Mouse (Mus musculus): ENCODE results near the gene Gm49320. TPM values are rescaled to one million over a fixed set of nuclear protein-coding genes. Genes with fewer than 3 reads are reported as not detected.

Gm49320 gene
- polyA plus RNA-seq, 1 experiment from 2014 or later = 1.4 TPM

GRCm38 (mm10) chr8:4216791-4217621, 21.7 kb upstream of the Gm49320 start, which contains the start of gene Prr36:
TSS of gene Prr36 (minus strand) at chr8:4217459.
- DNase-seq (ENCODE audit: low spot score) (peak; percentile 82), ATAC-seq (replicated peaks; ENCODE audit: low FRiP score, low TSS enrichment, low read depth) (peak; percentile 65)
- Histone ChIP-seq H3K27ac (ENCODE audit: low read depth) (no peak within 1 kb of the TSS), H3K36me3 (ENCODE audit: control insufficient read depth, insufficient read depth, low read length) (no peaks in the 10 kb centered on the region), H3K27me3 (replicated peaks; ENCODE audit: control insufficient read depth, insufficient read depth, low read length) (peaks cover 40% of the 10 kb centered on the region), H3K4me1 (replicated peaks; ENCODE audit: control insufficient read depth, insufficient read depth, low read length) (peaks cover 10% of the 10 kb centered on the region; the same call in 1 of the 2 replicates), H3K9ac (ENCODE audit: low read length) (peak within 1 kb of the TSS; percentile 43), H3K4me2 (ENCODE audit: low read length) (peak within 1 kb of the TSS; percentile 63), H3K4me3 (ENCODE audit: low read depth, low read length) (peak within 1 kb of the TSS; percentile 37), H3K9me3 (ENCODE audit: control insufficient read depth, low read length) (no peaks in the 10 kb centered on the region)
- WGBS = 1% methylated on average over 44 of the region's 44 CpGs

GRCm38 (mm10) chr8:4219617-4220016, 19.0 kb upstream of the Gm49320 start:
- 87% methylated on average over 3 of the region's 3 CpGs for WGBS
- no peak overlapping the region for H3K27ac ChIP-seq (ENCODE audit: low read depth)
- ATAC-seq (replicated peaks; ENCODE audit: low FRiP score, low TSS enrichment, low read depth) = no peak

GRCm38 (mm10) chr8:4222059-4222458, 16.6 kb upstream of the Gm49320 start:
- no peak for ATAC-seq (replicated peaks; ENCODE audit: low FRiP score, low TSS enrichment, low read depth)

More at GRCm38 (mm10) chr8:4219617-4220016, 19.0 kb upstream of the Gm49320 start:
- Histone ChIP-seq H3K4me1 (replicated peaks; ENCODE audit: control insufficient read depth, insufficient read depth, low read length) (peaks cover 4% of the 10 kb centered on the region; the same call in 1 of the 2 replicates), H3K27me3 (replicated peaks; ENCODE audit: control insufficient read depth, insufficient read depth, low read length) (peaks cover 37% of the 10 kb centered on the region), H3K9me3 (ENCODE audit: control insufficient read depth, low read length) (no peaks in the 10 kb centered on the region), H3K9ac (ENCODE audit: low read length) (no peak overlapping the region), H3K36me3 (ENCODE audit: control insufficient read depth, insufficient read depth, low read length) (no peaks in the 10 kb centered on the region), H3K4me3 (ENCODE audit: low read depth, low read length) (no peak overlapping the region), H3K4me2 (ENCODE audit: low read length) (no peak overlapping the region)
- DNase-seq (ENCODE audit: low spot score) = no peak

GRCm38 (mm10) chr8:4226323-4226722, 12.3 kb upstream of the Gm49320 start:
- WGBS = 20% methylated on average over 4 of the region's 4 CpGs
- Histone ChIP-seq H3K27me3 (replicated peaks; ENCODE audit: control insufficient read depth, insufficient read depth, low read length) (no peaks in the 10 kb centered on the region), H3K4me2 (ENCODE audit: low read length) (peak overlapping the region; percentile 60), H3K27ac (ENCODE audit: low read depth) (no peak overlapping the region), H3K9ac (ENCODE audit: low read length) (no peak overlapping the region), H3K4me3 (ENCODE audit: low read depth, low read length) (peak overlapping the region; percentile 24; the same call in 1 of the 2 replicates), H3K4me1 (replicated peaks; ENCODE audit: control insufficient read depth, insufficient read depth, low read length) (no peaks in the 10 kb centered on the region), H3K9me3 (ENCODE audit: control insufficient read depth, low read length) (no peaks in the 10 kb centered on the region), H3K36me3 (ENCODE audit: control insufficient read depth, insufficient read depth, low read length) (no peaks in the 10 kb centered on the region)
- DNase-seq (ENCODE audit: low spot score) (no peak), ATAC-seq (replicated peaks; ENCODE audit: low FRiP score, low TSS enrichment, low read depth) (0 out of 2 replicates have a peak, but pooled peaks have one; percentile 16)

More at GRCm38 (mm10) chr8:4222059-4222458, 16.6 kb upstream of the Gm49320 start:
- H3K9ac ChIP-seq (ENCODE audit: low read length) = no peak overlapping the region
- DNase-seq (ENCODE audit: low spot score) = no peak
- H3K36me3 ChIP-seq (ENCODE audit: control insufficient read depth, insufficient read depth, low read length) = no peaks in the 10 kb centered on the region
- no peak overlapping the region for H3K27ac ChIP-seq (ENCODE audit: low read depth)
- no peaks in the 10 kb centered on the region for H3K9me3 ChIP-seq (ENCODE audit: control insufficient read depth, low read length)
- no peak overlapping the region for H3K4me3 ChIP-seq (ENCODE audit: low read depth, low read length)
- no peaks in the 10 kb centered on the region for H3K4me1 ChIP-seq (replicated peaks; ENCODE audit: control insufficient read depth, insufficient read depth, low read length)
- H3K4me2 ChIP-seq (ENCODE audit: low read length) = no peak overlapping the region
- H3K27me3 ChIP-seq (replicated peaks; ENCODE audit: control insufficient read depth, insufficient read depth, low read length) = peaks cover 15% of the 10 kb centered on the region

GRCm38 (mm10) chr8:4226739-4227347, 11.8 kb upstream of the Gm49320 start, which contains the start of gene Lrrc8e:
TSS of gene Lrrc8e (plus strand) at chr8:4226827.
- peak within 1 kb of the TSS; percentile 24 for H3K4me3 ChIP-seq (ENCODE audit: low read depth, low read length)
- no peak within 1 kb of the TSS for H3K27ac ChIP-seq (ENCODE audit: low read depth)
- no peaks in the 10 kb centered on the region for H3K36me3 ChIP-seq (ENCODE audit: control insufficient read depth, insufficient read depth, low read length)
- 6% methylated on average over 33 of the region's 33 CpGs for WGBS
- no peaks in the 10 kb centered on the region for H3K4me1 ChIP-seq (replicated peaks; ENCODE audit: control insufficient read depth, insufficient read depth, low read length)
- DNase-seq (ENCODE audit: low spot score) (no peak), ATAC-seq (replicated peaks; ENCODE audit: low FRiP score, low TSS enrichment, low read depth) (peak; percentile 82)
- no peaks in the 10 kb centered on the region for H3K9me3 ChIP-seq (ENCODE audit: control insufficient read depth, low read length)
- H3K4me2 ChIP-seq (ENCODE audit: low read length) = peak within 1 kb of the TSS; percentile 60
- peak within 1 kb of the TSS; percentile 31; the same call in 1 of the 2 replicates for H3K9ac ChIP-seq (ENCODE audit: low read length)
- H3K27me3 ChIP-seq (replicated peaks; ENCODE audit: control insufficient read depth, insufficient read depth, low read length) = no peaks in the 10 kb centered on the region

GRCm38 (mm10) chr8:4227919-4228318, 10.7 kb upstream of the Gm49320 start:
- no peaks in the 10 kb centered on the region for H3K36me3 ChIP-seq (ENCODE audit: control insufficient read depth, insufficient read depth, low read length)

GRCm38 (mm10) chr8:4229784-4230183, 8.9 kb upstream of the Gm49320 start:
- H3K4me3 ChIP-seq (ENCODE audit: low read depth, low read length) = no peak overlapping the region
- no peak overlapping the region for H3K4me2 ChIP-seq (ENCODE audit: low read length)
- DNase-seq (ENCODE audit: low spot score) = no peak
- H3K36me3 ChIP-seq (ENCODE audit: control insufficient read depth, insufficient read depth, low read length) = no peaks in the 10 kb centered on the region
- no peak overlapping the region for H3K27ac ChIP-seq (ENCODE audit: low read depth)
- H3K9ac ChIP-seq (ENCODE audit: low read length) = no peak overlapping the region
- ATAC-seq (replicated peaks; ENCODE audit: low FRiP score, low TSS enrichment, low read depth) = no peak
- no peaks in the 10 kb centered on the region for H3K27me3 ChIP-seq (replicated peaks; ENCODE audit: control insufficient read depth, insufficient read depth, low read length)
- H3K4me1 ChIP-seq (replicated peaks; ENCODE audit: control insufficient read depth, insufficient read depth, low read length) = no peaks in the 10 kb centered on the region
- H3K9me3 ChIP-seq (ENCODE audit: control insufficient read depth, low read length) = no peaks in the 10 kb centered on the region
- WGBS = 69% methylated on average over 5 of the region's 5 CpGs

More at GRCm38 (mm10) chr8:4227919-4228318, 10.7 kb upstream of the Gm49320 start:
- WGBS = 94% methylated on average over 4 of the region's 4 CpGs
- Histone ChIP-seq H3K4me1 (replicated peaks; ENCODE audit: control insufficient read depth, insufficient read depth, low read length) (no peaks in the 10 kb centered on the region), H3K4me3 (ENCODE audit: low read depth, low read length) (no peak overlapping the region), H3K4me2 (ENCODE audit: low read length) (no peak overlapping the region), H3K27me3 (replicated peaks; ENCODE audit: control insufficient read depth, insufficient read depth, low read length) (no peaks in the 10 kb centered on the region), H3K9me3 (ENCODE audit: control insufficient read depth, low read length) (no peaks in the 10 kb centered on the region), H3K9ac (ENCODE audit: low read length) (no peak overlapping the region), H3K27ac (ENCODE audit: low read depth) (no peak overlapping the region)
- DNase-seq (ENCODE audit: low spot score) (no peak), ATAC-seq (replicated peaks; ENCODE audit: low FRiP score, low TSS enrichment, low read depth) (no peak)

GRCm38 (mm10) chr8:4230612-4231351, 7.9 kb upstream of the Gm49320 start:
- Histone ChIP-seq H3K27me3 (replicated peaks; ENCODE audit: control insufficient read depth, insufficient read depth, low read length) (no peaks in the 10 kb centered on the region), H3K9ac (ENCODE audit: low read length) (no peak overlapping the region), H3K9me3 (ENCODE audit: control insufficient read depth, low read length) (no peaks in the 10 kb centered on the region), H3K4me3 (ENCODE audit: low read depth, low read length) (no peak overlapping the region), H3K36me3 (ENCODE audit: control insufficient read depth, insufficient read depth, low read length) (no peaks in the 10 kb centered on the region), H3K4me1 (replicated peaks; ENCODE audit: control insufficient read depth, insufficient read depth, low read length) (no peaks in the 10 kb centered on the region), H3K4me2 (ENCODE audit: low read length) (no peak overlapping the region), H3K27ac (ENCODE audit: low read depth) (no peak overlapping the region)
- no peak for DNase-seq (ENCODE audit: low spot score)
- WGBS = 48% methylated on average over 10 of the region's 10 CpGs
- ATAC-seq (replicated peaks; ENCODE audit: low FRiP score, low TSS enrichment, low read depth) = no peak

Data from intestine, embryonic 14.5 days (tissue).